Comparison of ENCODE assay signal across 10 mouse cellular contexts in the genomic region with DNA sequence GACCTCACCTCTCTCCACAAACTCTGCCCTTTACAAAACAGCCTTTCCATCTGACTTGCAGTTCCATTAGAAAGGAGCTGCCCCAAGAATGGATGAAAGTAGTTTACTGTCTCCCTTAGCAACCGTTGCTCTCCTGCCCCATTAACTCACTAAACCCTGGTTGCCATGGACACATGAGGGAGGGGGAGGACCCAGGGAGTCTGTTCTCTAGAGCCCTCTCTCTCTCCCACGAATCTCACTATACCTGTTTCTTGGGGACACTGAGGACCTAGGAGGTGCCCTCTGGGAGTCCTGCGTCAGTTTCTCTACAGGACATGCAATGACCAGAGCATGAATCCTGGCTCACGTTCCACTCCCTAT. TPM values are rescaled to one million over a fixed set of nuclear protein-coding genes. Genes with fewer than 3 reads are reported as not detected.
A peak's percentile ranks its signal among the peaks of the same experiment; 100 is the strongest.
DNase-seq lines count a peak whose midpoint lies in the region; ATAC-seq lines count a peak whose summit lies in the region.
"Had no signal": no experiment of that assay in that cellular context is flagged by ENCODE, and none has a peak within 500 bp of the region (broad histone marks: within the 10 kb centered on the region; RNA-seq: fewer than 3 reads in every experiment).

No protein-coding gene starts in this region.

- H3K27ac ChIP-seq in hindbrain, embryonic 11.5 days (ENCODE audit: low read depth, low read length): peak overlapping the region; percentile 95
- H3K27ac ChIP-seq: heart, embryonic 13.5 days; liver, embryonic 15.5 days had no signal

- peaks cover 34% of the 10 kb centered on the region for H3K4me1 ChIP-seq in hindbrain, embryonic 11.5 days (replicated peaks; ENCODE audit: control insufficient read depth, insufficient read depth, low read length)

- ATAC-seq in hindbrain, embryonic 11.5 days (ENCODE audit: low FRiP score): peak; percentile 69

- no peak overlapping the region for H3K4me3 ChIP-seq in hindbrain, embryonic 11.5 days (ENCODE audit: low read depth, low read length)
- H3K4me3 ChIP-seq: heart, embryonic 13.5 days; liver, embryonic 15.5 days had no signal

- H3K27me3 ChIP-seq in hindbrain, embryonic 11.5 days (ENCODE audit: control insufficient read depth, insufficient read depth, low read length): 0 out of 2 replicates have a peak, but pooled peaks cover 2% of the 10 kb centered on the region
- H3K27me3 ChIP-seq: heart, embryonic 13.5 days; liver, embryonic 15.5 days had no signal

- peak; percentile 53 to 72 for DNase-seq in layer of hippocampus, adult 18-20 months (ENCODE audit: low spot score in 2 of 2)
- no peak for DNase-seq in layer of hippocampus, adult 9-10 months (ENCODE audit: low spot score)
- DNase-seq in hindbrain, embryonic 11.5 days (ENCODE audit: low spot score): peak; percentile 87
- DNase-seq in layer of hippocampus, postnatal 36 days: peak; percentile 57 to 58
- peak; percentile 60 to 66 for DNase-seq in right cerebral cortex, adult 2 months (ENCODE audit: low spot score in 2 of 2)
- DNase-seq in urinary bladder, adult 2 months (ENCODE audit: low spot score): no peak
- DNase-seq in urinary bladder, adult 18-20 months (ENCODE audit: low spot score in 2 of 2): no peak
- no peak for DNase-seq in lung, postnatal 10 days

- H3K36me3 ChIP-seq in hindbrain, embryonic 11.5 days (ENCODE audit: control insufficient read depth, insufficient read depth, low read length): peaks cover 8% of the 10 kb centered on the region; the same call in 1 of the 2 replicates
- H3K36me3 ChIP-seq: liver, embryonic 15.5 days had no signal

- WGBS in hindbrain, embryonic 11.5 days: 29% methylated on average over 4 of the region's 4 CpGs

- no peaks in the 10 kb centered on the region for H3K9me3 ChIP-seq in hindbrain, embryonic 11.5 days (ENCODE audit: control insufficient read depth, low read length)
- H3K9me3 ChIP-seq: heart, embryonic 13.5 days; liver, embryonic 15.5 days had no signal

- peak overlapping the region; percentile 28 for H3K4me2 ChIP-seq in hindbrain, embryonic 11.5 days (replicated peaks; ENCODE audit: low read depth, low read length)
- H3K4me2 ChIP-seq: heart, embryonic 13.5 days; liver, embryonic 15.5 days had no signal

- H3K9ac ChIP-seq in hindbrain, embryonic 11.5 days (ENCODE audit: low read depth, low read length): peak overlapping the region; percentile 57
- H3K9ac ChIP-seq: heart, embryonic 13.5 days; liver, embryonic 15.5 days had no signal

RNA-seq across cellular contexts. Expression of a gene that starts 10.9 kb away (rescaled TPM):
- 10 to 100 TPM; 54.5 to 67.0 TPM for total RNA-seq in layer of hippocampus, adult 18-20 months (2021)
- polyA plus RNA-seq in hindbrain, embryonic 11.5 days (2014; fragmentation: Nextera tagmentation; extraction: Ambion mirVana): 6.3 and 7.6 TPM in 2 replicates
- 10 to 100 TPM; 73.7 to 77.2 TPM for total RNA-seq in layer of hippocampus, postnatal 36 days (2021)
- 27.0 and 30.8 TPM in 2 replicates for polyA plus RNA-seq in urinary bladder, adult 2 months (2012; rRNA removed)

RNA-seq across cellular contexts. Expression of a gene that starts 28.7 kb away (rescaled TPM):
- 10 to 100 TPM; 36.6 to 42.8 TPM for total RNA-seq in layer of hippocampus, adult 18-20 months (2021)
- polyA plus RNA-seq in hindbrain, embryonic 11.5 days (2014; fragmentation: Nextera tagmentation; extraction: Ambion mirVana): 50.8 and 51.7 TPM in 2 replicates
- 10 to 100 TPM; 38.5 to 40.5 TPM for total RNA-seq in layer of hippocampus, postnatal 36 days (2021)
- 65.9 and 77.0 TPM in 2 replicates for polyA plus RNA-seq in urinary bladder, adult 2 months (2012; rRNA removed)

RNA-seq across cellular contexts. Expression of a gene that starts 38.7 kb away (rescaled TPM):
- total RNA-seq in layer of hippocampus, adult 18-20 months (2021): under 1 TPM in 1 of 2 experiments, not detected in 1; 0.35 TPM
- polyA plus RNA-seq in hindbrain, embryonic 11.5 days (2014; fragmentation: Nextera tagmentation; extraction: Ambion mirVana): 0.17 and 0.19 TPM in 2 replicates
- not detected for total RNA-seq in layer of hippocampus, postnatal 36 days (2021)
- polyA plus RNA-seq in urinary bladder, adult 2 months (2012; rRNA removed): not detected in 2 replicates
- polyA plus RNA-seq: heart, embryonic 13.5 days; liver, embryonic 15.5 days had no signal

RNA-seq across cellular contexts. Expression of a gene that starts 39.2 kb away (rescaled TPM):
- 1 to 10 TPM; 3.4 to 4.5 TPM for total RNA-seq in layer of hippocampus, adult 18-20 months (2021)
- polyA plus RNA-seq in hindbrain, embryonic 11.5 days (2014; fragmentation: Nextera tagmentation; extraction: Ambion mirVana): 266 and 286 TPM in 2 replicates
- 1 to 10 TPM; 5.7 to 5.8 TPM for total RNA-seq in layer of hippocampus, postnatal 36 days (2021)
- polyA plus RNA-seq in urinary bladder, adult 2 months (2012; rRNA removed): 37.6 and 37.9 TPM in 2 replicates

Comparison
In these comparisons a context has a peak if more than half of its experiments do, and no peak if none do; other contexts are left out.
1. DNase-seq: peak in layer of hippocampus, adult 18-20 months (2 of 2), hindbrain, embryonic 11.5 days (single experiment), layer of hippocampus, postnatal 36 days (2 of 2) and right cerebral cortex, adult 2 months (2 of 2); none in layer of hippocampus, adult 9-10 months (single experiment), urinary bladder, adult 2 months (single experiment), urinary bladder, adult 18-20 months (0 of 2) and lung, postnatal 10 days (single experiment).